Mouse (Mus musculus) cerebellum, adult 8-10 months (tissue): ENCODE measurements around the gene D930020B18Rik.
A peak's percentile ranks its signal among the peaks of the same experiment; 100 is the strongest.

Source experiments
- DNase-seq: peaks from one replicate; pipeline ENCODE4 v3.0.0; 2022

The D930020B18Rik gene

GRCm38 (mm10) chr10:121705399-121706163 lies 64.2 kb downstream of the D930020B18Rik start:
- DNase-seq, result no peak

GRCm38 (mm10) chr10:121716862-121717261 lies 75.5 kb downstream of the D930020B18Rik start:
- no peak for DNase-seq

- no peak for DNase-seq
These were observed 77.7 kb downstream of the D930020B18Rik start for GRCm38 (mm10) chr10:121718896-121719585.

GRCm38 (mm10) chr10:121720701-121721100 lies 79.3 kb downstream of the D930020B18Rik start:
- no peak for DNase-seq

GRCm38 (mm10) chr10:121726505-121726904 lies 85.1 kb downstream of the D930020B18Rik start:
- DNase-seq, result no peak

- no peak for DNase-seq
These were observed 85.8 kb downstream of the D930020B18Rik start for GRCm38 (mm10) chr10:121727151-121727550.

GRCm38 (mm10) chr10:121728226-121728625 lies 86.8 kb downstream of the D930020B18Rik start:
- no peak for DNase-seq

- no peak for DNase-seq
These were observed 89.8 kb downstream of the D930020B18Rik start for GRCm38 (mm10) chr10:121731048-121731725.

GRCm38 (mm10) chr10:121732542-121732941 lies 91.2 kb downstream of the D930020B18Rik start:
- DNase-seq, result no peak

GRCm38 (mm10) chr10:121737256-121737655 lies 95.9 kb downstream of the D930020B18Rik start:
- no peak for DNase-seq

GRCm38 (mm10) chr10:121739548-121740505 lies 98.4 kb downstream of the D930020B18Rik start, which contains the start of gene BC048403:
TSS of gene BC048403 (plus strand) at chr10:121739937.
- DNase-seq, result peak; percentile 87

GRCm38 (mm10) chr10:121742336-121742735 lies 100.9 kb downstream of the D930020B18Rik start:
- no peak for DNase-seq
